Mouse (Mus musculus): Measurements from ENCODE around the gene Try10.
"Not testable (repeated sequence)": the region's sequence is repeated elsewhere in the genome, so short reads cannot be mapped to it uniquely, and the experiment has no call there.

Try10 gene

DNA sequence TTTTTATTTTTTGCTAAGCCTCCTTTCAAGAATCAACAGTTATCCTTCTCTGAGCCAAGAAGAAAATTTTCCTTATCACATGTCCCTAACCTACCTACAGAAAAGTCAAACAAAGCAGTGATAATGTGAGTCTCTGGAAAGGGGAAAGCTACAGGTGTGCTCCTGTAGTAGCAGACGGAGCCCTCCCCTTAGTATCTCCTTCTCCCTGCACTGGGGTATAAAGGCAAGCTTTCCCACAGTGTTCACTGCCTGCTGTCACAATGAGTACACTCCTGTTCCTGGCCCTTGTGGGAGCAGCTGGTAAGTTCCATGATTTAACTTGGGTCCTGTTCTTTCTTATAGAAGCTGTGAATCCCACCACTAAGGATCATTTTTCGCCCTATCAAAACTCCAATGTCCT is at the start of gene Try10:
TSS of gene Try10 (plus strand) at position 174 of the 400 bp plus-strand sequence.
- no peak for DNase-seq (ENCODE audit: low spot score in 2 of 2)

DNA sequence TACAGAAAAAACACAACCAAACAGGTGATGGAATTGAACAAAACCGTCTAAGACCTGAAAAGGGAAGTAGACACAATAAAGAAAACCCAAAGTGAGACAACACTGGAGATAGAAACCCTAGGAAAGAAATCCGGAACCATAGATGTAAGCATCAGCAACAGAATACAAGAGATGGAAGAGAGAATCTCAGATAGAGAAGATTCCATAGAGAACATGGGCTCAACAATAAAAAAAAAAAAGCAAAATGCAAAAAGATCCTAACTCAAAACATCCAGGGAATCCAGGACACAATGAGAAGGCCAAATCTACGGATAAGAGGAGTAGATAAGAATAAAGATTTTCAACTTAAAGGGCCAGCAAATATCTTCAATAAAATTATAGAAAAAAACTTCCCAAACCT is 37.2 kb upstream of the Try10 start, which contains the start of gene Try5:
TSS of gene Try5 (minus strand) at position 101 of the 400 bp plus-strand sequence.
- not testable (repeated sequence) for DNase-seq (ENCODE audit: low spot score in 2 of 2)

DNA sequence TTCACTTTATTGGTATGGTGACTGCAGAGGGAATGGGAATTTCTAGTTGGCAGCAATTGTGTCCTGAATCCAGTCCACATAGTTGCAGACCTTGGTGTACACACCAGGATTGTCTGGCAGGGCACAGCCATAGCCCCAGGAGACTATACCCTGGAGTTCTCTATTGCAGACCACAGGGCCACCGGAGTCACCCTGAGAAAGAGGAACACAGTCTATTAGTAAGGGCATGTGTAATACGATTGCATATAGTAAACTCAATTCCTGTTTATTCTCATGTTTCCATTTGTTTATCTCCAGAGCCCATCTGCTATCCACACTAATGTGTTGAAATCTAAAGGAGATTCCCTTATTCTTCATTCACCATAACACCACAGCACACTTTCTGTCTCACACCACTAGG is 19.9 kb downstream of the Try10 start:
- not testable (repeated sequence) for DNase-seq (ENCODE audit: low spot score in 2 of 2)

DNA sequence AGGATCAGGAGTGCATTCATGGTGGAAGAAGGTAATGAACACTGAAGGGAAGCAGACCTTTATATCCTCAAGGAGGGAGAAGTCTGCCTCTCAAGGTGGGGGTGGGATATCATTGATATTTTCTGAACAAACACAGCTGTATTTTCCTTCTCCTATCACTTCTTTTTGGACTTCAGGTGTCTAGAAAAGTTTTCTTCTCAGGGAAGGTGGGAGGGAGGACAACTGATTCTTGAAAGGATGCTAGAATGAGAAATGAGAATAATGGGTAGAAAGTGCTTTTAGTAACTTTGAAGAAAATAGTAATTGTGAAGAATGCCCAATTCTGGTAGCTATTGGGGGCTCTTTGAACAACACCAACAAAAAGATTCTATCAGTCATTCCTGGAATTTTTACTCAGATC is 23.7 kb downstream of the Try10 start, which contains the start of gene Prss3:
TSS of gene Prss3 (minus strand) at position 101 of the 400 bp plus-strand sequence.
- DNase-seq (ENCODE audit: low spot score in 2 of 2), result not testable (repeated sequence)

DNA sequence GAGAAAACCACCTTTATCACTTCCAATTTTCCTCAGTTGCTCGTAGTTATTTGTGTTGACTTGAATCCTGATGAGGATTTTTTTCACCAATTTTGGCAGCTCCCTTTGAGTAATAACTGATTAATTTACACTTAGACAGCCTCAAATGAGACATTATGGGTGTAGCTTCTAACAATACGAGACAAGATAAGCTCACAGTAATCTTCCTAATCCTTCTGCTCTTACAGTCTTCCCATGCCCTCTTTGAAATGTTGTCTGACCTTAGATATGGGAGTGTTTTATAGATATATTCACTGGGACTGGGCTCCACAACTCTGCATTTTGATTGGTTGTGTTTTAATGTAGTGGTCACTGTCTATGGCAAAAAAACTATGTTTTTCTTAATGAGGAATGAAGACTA is 32.9 kb downstream of the Try10 start:
- DNase-seq (ENCODE audit: low spot score in 2 of 2), result no peak

DNA sequence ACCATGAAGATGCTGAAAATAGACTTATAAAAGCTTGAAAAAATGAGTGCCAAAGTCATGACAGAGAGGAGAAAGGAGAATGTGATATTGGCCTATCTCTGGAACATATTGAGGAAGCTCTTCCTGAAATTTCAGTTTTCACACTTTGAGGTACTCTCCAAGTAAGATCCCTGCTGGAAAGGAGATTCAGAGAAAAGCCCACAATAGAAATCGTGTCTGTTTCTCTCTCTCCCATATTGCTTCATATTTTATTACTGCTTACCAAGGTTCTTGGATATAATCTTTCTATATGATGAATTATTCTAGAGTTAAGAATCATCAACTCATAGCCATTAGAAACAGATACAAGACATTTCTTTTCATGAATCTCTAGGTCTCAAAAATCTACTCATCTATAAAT is 37.7 kb downstream of the Try10 start:
- DNase-seq (ENCODE audit: low spot score in 2 of 2), result not testable (repeated sequence)

DNA sequence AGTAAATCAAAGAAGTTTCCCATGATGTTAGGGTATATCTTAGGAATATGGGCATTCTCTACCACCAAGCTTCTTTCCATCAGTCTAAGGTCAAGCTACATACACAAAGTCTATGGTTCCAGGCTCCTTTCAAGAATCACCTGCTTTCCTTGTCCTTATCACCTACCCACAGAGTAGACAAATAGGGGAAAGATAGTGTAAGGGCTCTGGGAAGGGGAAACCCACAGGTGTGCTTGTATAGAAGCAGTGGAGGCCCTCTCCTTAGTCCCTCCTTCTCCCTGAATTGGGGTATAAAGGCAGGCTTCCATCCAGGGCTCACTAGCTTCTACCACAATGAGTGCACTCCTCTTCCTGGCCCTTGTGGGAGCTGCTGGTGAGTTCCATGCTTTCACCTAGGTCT is 38.2 kb downstream of the Try10 start, which contains the start of gene Gm5771:
TSS of gene Gm5771 (plus strand) at position 301 of the 400 bp plus-strand sequence.
- not testable (repeated sequence) for DNase-seq (ENCODE audit: low spot score in 2 of 2)
